Mouse (Mus musculus): ENCODE measurements around the gene Mettl14. TPM values are rescaled to one million over a fixed set of nuclear protein-coding genes. Genes with fewer than 3 reads are reported as not detected.
A peak's percentile ranks its signal among the peaks of the same experiment; 100 is the strongest.

The Mettl14 gene
- total RNA-seq, 2 experiments from 2014 or later = 16.6 to 21.7 TPM

- ATAC-seq (replicated peaks; ENCODE audit: poor library complexity, severe bottlenecking) = no peak
Measured at GRCm38 (mm10) chr3:123324326-123324725, 61.6 kb downstream of the Mettl14 start.

GRCm38 (mm10) chr3:123322147-123322546 is 63.8 kb downstream of the Mettl14 start:
- peak; percentile 87 for ATAC-seq (replicated peaks; ENCODE audit: poor library complexity, severe bottlenecking)

- no peak for ATAC-seq (replicated peaks; ENCODE audit: poor library complexity, severe bottlenecking)
Measured at GRCm38 (mm10) chr3:123321612-123322011, 64.3 kb downstream of the Mettl14 start.

GRCm38 (mm10) chr3:123320341-123320740 is 65.6 kb downstream of the Mettl14 start:
- ATAC-seq (replicated peaks; ENCODE audit: poor library complexity, severe bottlenecking) = no peak

Other genes with a start within 250 kb of the Mettl14 start
- 0.28 TPM in 1 of 2 replicates, not detected in the other for gene Synpo2, start 150.0 kb downstream of the Mettl14 start, total RNA-seq (2014; fragmentation: Nextera tagmentation)
- not detected in 2 replicates for gene Synpo2, start 150.0 kb downstream of the Mettl14 start, total RNA-seq (2017)
- 45.6 and 66.7 TPM in 2 replicates for gene Sec24d, start 118.7 kb downstream of the Mettl14 start, total RNA-seq (2014; fragmentation: Nextera tagmentation)
- 43.3 and 61.9 TPM in 2 replicates for gene Sec24d, start 118.7 kb downstream of the Mettl14 start, total RNA-seq (2017)
- not detected in 2 replicates for gene Prss12, start 60.8 kb upstream of the Mettl14 start, total RNA-seq (2014; fragmentation: Nextera tagmentation)
- not detected in 2 replicates for gene Prss12, start 60.8 kb upstream of the Mettl14 start, total RNA-seq (2017)

Data from granulocyte monocyte progenitor cell, adult 5-6 weeks (primary cell).